Mouse (Mus musculus): ENCODE results near the gene Smap2. TPM values are rescaled to one million over a fixed set of nuclear protein-coding genes. Genes with fewer than 3 reads are reported as not detected.

Smap2 gene
- polyA plus RNA-seq, 1 experiment = 60.0 TPM

DNA sequence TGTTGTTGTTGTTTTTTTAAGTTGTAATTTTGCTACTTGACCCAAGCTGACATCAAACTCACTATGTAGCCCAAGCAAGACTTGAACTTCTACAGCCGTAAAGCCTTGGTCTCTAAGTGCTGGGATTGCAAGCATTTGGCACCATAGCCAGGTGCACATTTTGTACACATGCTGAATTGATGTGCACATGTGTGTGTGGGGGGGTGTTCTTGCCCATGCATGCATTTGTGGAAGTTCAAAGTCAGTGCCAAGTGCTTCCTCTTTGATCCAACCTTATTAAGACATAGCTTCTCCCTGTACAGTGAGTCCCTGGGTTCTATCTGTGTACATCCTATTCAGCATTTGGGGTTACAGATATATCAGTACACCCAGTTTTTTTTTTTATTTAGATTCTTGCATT is 61.5 kb downstream of the Smap2 start:
- Histone ChIP-seq H3K4me3 (replicated peaks; ENCODE audit: control insufficient read depth, low read depth, low read length) (no peak overlapping the region), H3K4me1 (ENCODE audit: control insufficient read depth, insufficient read depth, low read length) (no peaks in the 10 kb centered on the region; the same call in 1 of the 2 replicates), H3K27ac (ENCODE audit: control insufficient read depth, insufficient read depth, low read depth, low read length, poor library complexity) (no peak overlapping the region)
- WGBS = 83% methylated on average over 1 of the region's 1 CpGs
- TF ChIP-seq CTCF (IDR thresholded peaks at IDR 0.05; ENCODE audit: control insufficient read depth, insufficient read depth, low read length) = no peak
- TF ChIP-seq POLR2A (IDR thresholded peaks at IDR 0.05; ENCODE audit: borderline replicate concordance, control insufficient read depth, low read depth, low read length) = no peak

DNA sequence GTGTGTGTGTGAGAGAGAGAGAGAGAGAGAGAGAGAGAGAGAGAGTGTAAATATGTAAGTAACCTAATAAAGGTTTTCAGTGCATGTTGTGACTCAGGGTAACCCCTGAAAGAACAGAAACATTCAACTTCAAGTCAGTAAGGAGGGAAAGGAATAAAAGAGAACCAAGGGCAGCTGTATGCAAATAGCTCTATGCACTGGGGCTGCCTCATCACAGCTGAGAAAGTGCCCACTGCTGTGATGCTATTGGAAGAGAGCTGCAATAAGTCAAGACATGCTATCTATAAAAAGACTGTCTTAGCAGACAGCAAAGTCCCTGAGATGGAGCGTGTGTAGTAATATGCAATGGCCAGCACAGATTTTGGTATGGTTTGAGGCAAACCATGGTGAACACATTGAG is 63.4 kb downstream of the Smap2 start:
- Histone ChIP-seq H3K4me1 (ENCODE audit: control insufficient read depth, insufficient read depth, low read length) (no peaks in the 10 kb centered on the region; the same call in 1 of the 2 replicates), H3K27ac (ENCODE audit: control insufficient read depth, insufficient read depth, low read depth, low read length, poor library complexity) (no peak overlapping the region), H3K4me3 (replicated peaks; ENCODE audit: control insufficient read depth, low read depth, low read length) (no peak overlapping the region)
- TF ChIP-seq CTCF (IDR thresholded peaks at IDR 0.05; ENCODE audit: control insufficient read depth, insufficient read depth, low read length) (no peak), POLR2A (IDR thresholded peaks at IDR 0.05; ENCODE audit: borderline replicate concordance, control insufficient read depth, low read depth, low read length) (no peak)
- 74% methylated on average over 1 of the region's 1 CpGs for WGBS

DNA sequence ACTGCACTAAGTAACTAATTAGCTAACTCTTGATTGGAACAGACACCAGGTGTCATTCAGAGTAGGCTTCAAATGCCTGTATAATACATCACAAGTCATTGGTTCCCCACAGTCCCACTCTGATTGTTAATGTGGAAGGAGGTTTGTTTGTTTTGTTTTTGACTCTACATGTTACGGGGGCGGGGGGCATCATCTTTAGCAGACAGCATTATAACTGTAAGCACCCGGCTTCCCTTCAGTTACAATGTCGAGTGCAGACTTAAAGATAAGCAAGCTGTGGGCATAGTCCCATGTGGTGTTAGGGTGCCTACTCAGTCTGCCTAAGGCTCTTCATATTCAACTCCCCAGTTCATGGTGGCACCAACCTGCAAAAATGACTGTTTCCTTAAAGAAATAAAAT is 64.0 kb downstream of the Smap2 start:
- WGBS = 48% methylated on average over 4 of the region's 4 CpGs
- TF ChIP-seq POLR2A (IDR thresholded peaks at IDR 0.05; ENCODE audit: borderline replicate concordance, control insufficient read depth, low read depth, low read length) (no peak), CTCF (IDR thresholded peaks at IDR 0.05; ENCODE audit: control insufficient read depth, insufficient read depth, low read length) (no peak)
- Histone ChIP-seq H3K27ac (ENCODE audit: control insufficient read depth, insufficient read depth, low read depth, low read length, poor library complexity) (no peak overlapping the region), H3K4me3 (replicated peaks; ENCODE audit: control insufficient read depth, low read depth, low read length) (no peak overlapping the region), H3K4me1 (ENCODE audit: control insufficient read depth, insufficient read depth, low read length) (no peaks in the 10 kb centered on the region; the same call in 1 of the 2 replicates)

DNA sequence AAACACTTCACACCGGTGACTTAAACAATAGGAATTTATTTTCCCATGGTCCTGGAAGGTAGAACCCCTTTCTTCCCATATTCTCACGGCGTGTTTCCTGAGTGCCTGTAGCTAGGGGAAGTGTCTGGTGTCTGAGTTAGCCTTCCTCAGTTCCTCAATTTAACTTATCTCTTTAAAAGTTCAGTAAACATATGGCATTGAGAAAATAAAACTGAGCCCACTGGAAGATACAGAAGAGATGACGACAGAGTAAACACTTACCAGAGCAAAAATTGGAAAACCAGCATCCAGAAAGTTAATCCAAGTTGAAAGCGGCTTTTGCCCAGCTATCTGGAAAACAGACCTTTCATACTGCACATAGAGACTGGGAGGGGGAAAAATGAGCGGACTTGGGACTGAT is 64.9 kb downstream of the Smap2 start:
- 10% methylated on average over 6 of the region's 6 CpGs for WGBS
- no peak overlapping the region; the same call in 1 of the 2 replicates for H3K27ac ChIP-seq (ENCODE audit: control insufficient read depth, insufficient read depth, low read depth, low read length, poor library complexity)
- TF ChIP-seq CTCF (IDR thresholded peaks at IDR 0.05; ENCODE audit: control insufficient read depth, insufficient read depth, low read length) = no peak
- TF ChIP-seq POLR2A (IDR thresholded peaks at IDR 0.05; ENCODE audit: borderline replicate concordance, control insufficient read depth, low read depth, low read length) = no peak
- H3K4me1 ChIP-seq (ENCODE audit: control insufficient read depth, insufficient read depth, low read length) = no peaks in the 10 kb centered on the region; the same call in 1 of the 2 replicates
- peak overlapping the region; percentile 46 for H3K4me3 ChIP-seq (replicated peaks; ENCODE audit: control insufficient read depth, low read depth, low read length)

DNA sequence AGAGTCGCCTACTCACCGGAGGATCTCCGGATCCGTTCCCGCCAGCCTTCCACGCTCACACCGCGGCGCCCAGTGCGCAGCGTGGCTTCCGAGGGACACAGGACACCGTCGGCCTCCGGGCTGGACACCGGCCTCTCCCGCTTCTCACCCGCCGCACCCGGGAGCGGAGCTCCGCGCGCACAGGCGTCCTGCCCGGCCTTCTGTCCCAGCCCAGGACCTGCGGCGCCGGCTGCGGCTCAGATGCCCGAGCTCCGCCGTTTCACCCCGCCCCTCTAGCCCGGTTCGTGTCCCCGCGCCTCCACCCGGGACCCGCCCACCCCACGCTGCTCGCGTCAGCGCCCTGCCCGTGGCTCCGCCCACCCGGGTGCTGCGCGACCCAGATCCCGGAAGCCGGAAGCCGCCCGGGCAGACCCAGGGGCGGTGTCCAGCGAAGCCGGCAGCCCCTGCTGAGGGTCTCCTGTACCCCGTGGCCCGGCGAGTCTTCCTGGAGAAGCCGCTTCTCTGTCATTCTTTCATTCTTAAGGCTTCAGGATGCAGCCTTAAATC is 65.5 kb downstream of the Smap2 start, which contains the start of gene Zfp69:
Gene Zfp69 (minus strand): TSS at position 272 of the 546 bp plus-strand sequence.
- H3K27ac ChIP-seq (ENCODE audit: control insufficient read depth, insufficient read depth, low read depth, low read length, poor library complexity) = peak within 1 kb of the TSS; percentile 98
- H3K4me3 ChIP-seq (replicated peaks; ENCODE audit: control insufficient read depth, low read depth, low read length) = peak within 1 kb of the TSS; percentile 88
- under 1% methylated on average over 60 of the region's 60 CpGs for WGBS
- TF ChIP-seq CTCF (IDR thresholded peaks at IDR 0.05; ENCODE audit: control insufficient read depth, insufficient read depth, low read length) (no peak), POLR2A (IDR thresholded peaks at IDR 0.05; ENCODE audit: borderline replicate concordance, control insufficient read depth, low read depth, low read length) (peak; percentile 88; the same call in 1 of the 2 replicates)
- no peaks in the 10 kb centered on the region; the same call in 1 of the 2 replicates for H3K4me1 ChIP-seq (ENCODE audit: control insufficient read depth, insufficient read depth, low read length)

DNA sequence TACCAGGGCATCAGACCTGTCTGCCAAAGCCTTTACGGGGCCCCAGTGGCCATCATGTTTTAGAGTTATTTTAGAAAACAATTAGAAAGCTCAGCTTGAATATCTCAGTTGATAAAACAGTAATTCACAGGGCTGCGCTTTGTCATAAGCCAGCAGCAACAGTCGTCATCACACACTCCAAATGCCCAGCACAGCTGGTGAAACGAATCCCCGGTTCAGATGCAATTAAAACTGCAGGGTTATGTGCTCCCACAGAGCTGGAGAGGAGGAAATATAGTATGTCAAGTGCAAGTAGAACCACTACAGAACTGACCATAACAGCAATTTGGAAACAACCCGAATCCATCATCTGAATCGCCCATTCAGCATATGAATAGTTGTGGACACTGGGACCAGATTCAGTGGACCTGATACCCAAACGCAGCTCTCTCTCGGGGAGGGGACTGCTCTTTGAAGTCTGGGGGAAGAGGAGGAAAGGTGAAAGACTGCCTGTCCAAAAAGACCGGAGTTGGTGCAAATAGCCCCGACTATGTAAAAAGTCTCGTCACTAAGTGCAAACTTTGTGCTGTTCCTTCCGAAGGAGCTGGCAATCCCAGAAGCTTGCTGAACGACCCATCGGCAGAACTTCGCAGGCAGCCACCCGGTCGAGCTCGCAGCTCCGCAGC is 66.2 kb downstream of the Smap2 start:
- peak overlapping the region; percentile 88 for H3K4me3 ChIP-seq (replicated peaks; ENCODE audit: control insufficient read depth, low read depth, low read length)
- H3K27ac ChIP-seq (ENCODE audit: control insufficient read depth, insufficient read depth, low read depth, low read length, poor library complexity) = peak overlapping the region; percentile 98
- TF ChIP-seq CTCF (IDR thresholded peaks at IDR 0.05; ENCODE audit: control insufficient read depth, insufficient read depth, low read length) (no peak), POLR2A (IDR thresholded peaks at IDR 0.05; ENCODE audit: borderline replicate concordance, control insufficient read depth, low read depth, low read length) (no peak)
- WGBS = 3% methylated on average over 20 of the region's 20 CpGs
- no peaks in the 10 kb centered on the region; the same call in 1 of the 2 replicates for H3K4me1 ChIP-seq (ENCODE audit: control insufficient read depth, insufficient read depth, low read length)

DNA sequence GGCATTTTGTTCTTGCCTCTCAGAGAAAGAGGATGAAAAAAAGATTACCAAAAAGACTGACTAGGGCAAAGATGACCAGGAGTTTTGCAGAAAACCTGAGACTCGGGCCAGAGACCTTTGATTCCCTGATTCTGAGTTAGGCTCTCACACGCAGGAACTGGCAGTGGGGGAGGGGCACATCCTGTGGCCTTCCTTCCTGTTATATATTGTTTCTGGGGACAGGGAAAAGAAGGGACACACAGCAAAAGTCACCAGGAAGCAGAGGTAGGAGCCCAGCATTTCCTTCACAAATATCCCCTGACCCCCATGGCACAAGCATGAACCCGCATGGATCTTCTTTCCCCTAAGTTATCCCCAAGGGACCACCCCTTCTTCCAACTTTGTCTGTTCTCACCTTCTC is 68.1 kb downstream of the Smap2 start:
- no peak overlapping the region for H3K4me3 ChIP-seq (replicated peaks; ENCODE audit: control insufficient read depth, low read depth, low read length)
- H3K27ac ChIP-seq (ENCODE audit: control insufficient read depth, insufficient read depth, low read depth, low read length, poor library complexity) = no peak overlapping the region
- TF ChIP-seq CTCF (IDR thresholded peaks at IDR 0.05; ENCODE audit: control insufficient read depth, insufficient read depth, low read length) (no peak), POLR2A (IDR thresholded peaks at IDR 0.05; ENCODE audit: borderline replicate concordance, control insufficient read depth, low read depth, low read length) (no peak)
- WGBS = 46% methylated on average over 3 of the region's 3 CpGs
- H3K4me1 ChIP-seq (ENCODE audit: control insufficient read depth, insufficient read depth, low read length) = no peaks in the 10 kb centered on the region; the same call in 1 of the 2 replicates

DNA sequence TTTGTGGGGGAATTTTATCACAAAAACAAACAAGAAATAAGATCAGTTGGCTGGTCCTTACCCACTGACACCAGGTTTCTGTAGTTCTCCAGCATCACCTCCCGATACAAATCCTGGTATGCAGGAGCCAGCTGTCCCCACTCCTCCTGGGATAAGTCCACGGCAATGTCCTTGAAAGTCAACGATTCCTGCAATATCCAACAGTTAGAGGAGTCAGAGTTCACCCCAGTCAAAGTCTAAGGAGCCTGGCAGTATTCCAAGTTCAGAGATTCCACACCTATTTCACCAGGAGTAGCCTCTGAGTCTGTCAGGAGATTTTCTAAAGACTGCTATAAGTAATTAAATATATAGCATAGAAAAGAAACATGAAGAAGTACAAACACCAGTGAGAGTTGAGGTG is 82.0 kb downstream of the Smap2 start:
- no peak for TF ChIP-seq CTCF (IDR thresholded peaks at IDR 0.05; ENCODE audit: control insufficient read depth, insufficient read depth, low read length)
- no peak for TF ChIP-seq POLR2A (IDR thresholded peaks at IDR 0.05; ENCODE audit: borderline replicate concordance, control insufficient read depth, low read depth, low read length)
- WGBS = 88% methylated on average over 3 of the region's 3 CpGs

More for the DNA sequence above, 82.0 kb downstream of the Smap2 start:
- Histone ChIP-seq H3K27ac (ENCODE audit: control insufficient read depth, insufficient read depth, low read depth, low read length, poor library complexity) (no peak overlapping the region), H3K4me3 (replicated peaks; ENCODE audit: control insufficient read depth, low read depth, low read length) (no peak overlapping the region), H3K4me1 (ENCODE audit: control insufficient read depth, insufficient read depth, low read length) (no peaks in the 10 kb centered on the region)

Measured in bone marrow, adult 2 months (tissue).